Mouse (Mus musculus): ENCODE results near the gene Wapl. TPM values are rescaled to one million over a fixed set of nuclear protein-coding genes. Genes with fewer than 3 reads are reported as not detected.

Gene Wapl
- polyA plus RNA-seq (2015; fragmentation: Nextera tagmentation; extraction: Ambion mirVana), result 24.9 and 30.0 TPM in 2 replicates

DNA sequence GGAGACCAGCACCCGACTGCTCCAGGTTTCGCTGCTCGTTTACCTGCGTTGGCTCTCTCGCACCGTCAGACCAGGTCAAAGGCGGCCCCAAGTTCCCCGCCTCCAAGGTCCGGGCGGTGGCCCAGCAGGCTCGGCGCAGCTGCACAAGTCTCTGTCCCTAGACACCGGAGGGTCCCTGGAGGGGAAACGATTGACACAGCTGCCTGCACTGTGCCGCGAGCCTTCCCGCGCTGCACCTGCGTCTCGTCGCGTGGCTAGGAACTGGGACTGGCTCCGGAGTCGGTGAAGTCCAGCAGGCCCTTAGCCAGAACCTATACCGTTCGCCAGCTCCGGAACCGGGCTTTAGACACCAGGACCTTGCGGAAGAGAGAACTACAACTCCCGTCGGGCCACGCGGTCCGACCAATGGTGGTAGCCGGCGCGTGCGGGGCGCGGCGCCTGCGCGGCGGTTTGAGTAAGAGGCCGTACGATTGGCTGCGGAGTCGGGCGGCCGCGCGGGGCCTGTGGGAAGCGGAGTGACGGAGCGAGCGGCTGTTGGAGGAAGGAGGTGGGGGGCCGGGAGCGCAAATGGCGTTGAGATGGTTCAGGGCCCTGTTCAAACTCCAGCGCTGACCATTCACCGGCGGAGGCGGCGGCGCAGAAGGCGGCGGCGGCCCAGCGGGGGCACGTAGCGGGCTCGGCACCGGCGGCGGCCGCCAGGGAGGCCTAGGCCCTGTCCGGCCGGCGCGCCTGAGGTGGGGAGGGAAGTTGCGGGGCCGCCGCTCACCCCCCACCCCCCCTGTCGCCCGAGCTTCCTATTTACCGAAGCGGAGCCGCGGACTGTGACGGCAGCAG is at the start of gene Wapl:
TSS of gene Wapl (plus strand) at position 534 of the 834 bp plus-strand sequence.
- Histone ChIP-seq H3K9me3 (replicated peaks) (no peaks in the 10 kb centered on the region), H3K4me2 (peak within 1 kb of the TSS; percentile 71), H3K27me3 (no peaks in the 10 kb centered on the region), H3K4me3 (replicated peaks) (peak within 1 kb of the TSS; percentile 97), H3K9ac (peak within 1 kb of the TSS; percentile 99), H3K4me1 (replicated peaks) (peaks cover 54% of the 10 kb centered on the region), H3K27ac (peak within 1 kb of the TSS; percentile 97), H3K36me3 (peaks cover 16% of the 10 kb centered on the region)
- WGBS (ENCODE audit: insufficient replicate concordance), result under 1% methylated on average over 90 of the region's 90 CpGs
- DNase-seq (peak; percentile 95), ATAC-seq (ENCODE audit: low read depth) (peak; percentile 95)

DNA sequence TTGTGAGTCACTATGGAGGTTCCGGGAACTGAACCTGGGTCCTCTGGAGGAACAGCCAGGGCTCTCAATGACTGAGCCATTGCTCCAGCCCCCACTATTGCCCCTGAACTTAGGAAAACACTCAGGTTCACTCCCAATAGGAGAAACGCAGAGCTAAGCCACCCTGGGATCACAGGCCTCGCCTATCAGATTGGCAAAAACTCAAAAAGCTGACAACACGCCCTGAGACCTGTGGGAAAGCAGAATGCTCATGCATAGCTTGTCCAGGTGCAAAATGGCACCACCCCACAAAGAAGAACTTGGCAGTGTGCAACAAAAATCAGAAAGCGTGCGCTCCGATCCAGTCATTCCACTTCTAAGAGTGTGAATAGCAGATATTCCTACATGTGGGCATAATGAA is 46.9 kb upstream of the Wapl start:
- no peak for ATAC-seq (ENCODE audit: low read depth)
- no peak for DNase-seq
- WGBS (ENCODE audit: insufficient replicate concordance), result 70% methylated on average over 7 of the region's 7 CpGs

DNA sequence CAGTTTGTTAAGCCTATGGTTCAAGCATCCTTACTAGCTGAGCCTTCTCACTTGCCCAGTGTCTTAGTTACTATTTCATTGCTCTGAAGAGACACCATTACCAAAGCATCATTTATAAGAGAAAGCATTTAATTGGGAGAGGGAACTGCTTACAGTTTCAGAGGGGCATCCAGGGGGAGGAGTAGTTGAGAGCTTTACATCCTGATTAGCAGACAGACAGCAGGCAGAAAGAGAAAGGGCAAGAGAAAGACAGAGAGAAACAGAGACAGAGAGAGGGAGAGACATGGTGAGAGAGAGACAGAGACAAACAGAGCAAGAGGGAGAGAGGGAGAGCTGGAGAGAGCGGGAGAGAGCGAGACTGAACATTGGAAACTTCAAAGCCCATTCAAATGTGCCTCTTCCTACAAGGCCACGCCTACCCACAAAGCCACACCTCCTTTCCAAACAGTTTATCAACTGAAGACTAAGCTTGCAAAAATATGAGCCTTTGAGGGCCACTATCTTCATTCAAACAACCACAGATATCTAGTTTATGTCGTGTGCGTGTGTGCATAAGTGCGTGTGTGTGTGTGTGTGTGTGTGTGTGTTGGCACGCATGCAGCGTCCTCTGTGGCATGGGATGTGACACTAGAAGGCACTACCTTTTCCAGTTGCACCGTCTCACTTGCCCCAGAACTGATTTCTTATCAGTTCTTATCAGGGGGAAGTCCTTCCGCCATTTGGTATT is 40.8 kb upstream of the Wapl start:
- DNase-seq (no peak), ATAC-seq (ENCODE audit: low read depth) (peak; percentile 78)
- H3K4me1 ChIP-seq (replicated peaks), result peaks cover 30% of the 10 kb centered on the region
- peak overlapping the region; percentile 54 for H3K4me2 ChIP-seq
- peak overlapping the region; percentile 21 for H3K4me3 ChIP-seq (replicated peaks)
- no peaks in the 10 kb centered on the region for H3K36me3 ChIP-seq
- WGBS (ENCODE audit: insufficient replicate concordance), result 21% methylated on average over 10 of the region's 10 CpGs
- no peaks in the 10 kb centered on the region for H3K27me3 ChIP-seq
- peak overlapping the region; percentile 69 for H3K27ac ChIP-seq
- no peaks in the 10 kb centered on the region for H3K9me3 ChIP-seq (replicated peaks)
- H3K9ac ChIP-seq, result peak overlapping the region; percentile 41; the same call in 1 of the 2 replicates

More for the DNA sequence above, 46.9 kb upstream of the Wapl start:
- Histone ChIP-seq H3K9me3 (replicated peaks) (no peaks in the 10 kb centered on the region), H3K9ac (no peak overlapping the region), H3K27ac (no peak overlapping the region; the same call in 1 of the 2 replicates), H3K4me2 (no peak overlapping the region), H3K4me3 (replicated peaks) (no peak overlapping the region), H3K27me3 (no peaks in the 10 kb centered on the region), H3K36me3 (no peaks in the 10 kb centered on the region), H3K4me1 (replicated peaks) (peaks cover 45% of the 10 kb centered on the region)

DNA sequence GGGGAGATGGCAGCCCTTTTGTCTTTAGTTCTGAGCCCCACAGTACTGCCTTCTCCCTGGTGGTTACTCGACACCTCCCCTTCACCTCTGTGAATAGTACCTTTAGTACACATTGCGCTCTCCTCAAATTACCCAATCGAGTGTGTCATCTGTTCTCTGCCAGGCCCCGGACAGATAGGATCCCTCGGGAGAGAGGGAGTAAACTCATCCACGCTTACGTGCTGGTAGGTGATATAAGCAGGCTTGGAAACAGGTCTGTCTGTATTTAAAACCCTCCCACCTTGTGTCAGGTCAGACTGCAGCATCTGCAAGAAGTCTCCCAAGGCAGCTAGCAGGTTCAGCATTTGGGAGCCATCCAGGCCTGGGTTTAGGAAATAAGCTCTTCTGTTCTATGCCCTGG is 38.5 kb upstream of the Wapl start:
- H3K9ac ChIP-seq, result no peak overlapping the region
- no peaks in the 10 kb centered on the region for H3K36me3 ChIP-seq
- peaks cover 30% of the 10 kb centered on the region for H3K4me1 ChIP-seq (replicated peaks)
- 55% methylated on average over 7 of the region's 7 CpGs for WGBS (ENCODE audit: insufficient replicate concordance)
- H3K9me3 ChIP-seq (replicated peaks), result no peaks in the 10 kb centered on the region
- H3K27me3 ChIP-seq, result no peaks in the 10 kb centered on the region
- DNase-seq (no peak), ATAC-seq (ENCODE audit: low read depth) (no peak)
- no peak overlapping the region for H3K4me3 ChIP-seq (replicated peaks)
- no peak overlapping the region for H3K4me2 ChIP-seq
- peak overlapping the region; percentile 30; the same call in 1 of the 2 replicates for H3K27ac ChIP-seq

DNA sequence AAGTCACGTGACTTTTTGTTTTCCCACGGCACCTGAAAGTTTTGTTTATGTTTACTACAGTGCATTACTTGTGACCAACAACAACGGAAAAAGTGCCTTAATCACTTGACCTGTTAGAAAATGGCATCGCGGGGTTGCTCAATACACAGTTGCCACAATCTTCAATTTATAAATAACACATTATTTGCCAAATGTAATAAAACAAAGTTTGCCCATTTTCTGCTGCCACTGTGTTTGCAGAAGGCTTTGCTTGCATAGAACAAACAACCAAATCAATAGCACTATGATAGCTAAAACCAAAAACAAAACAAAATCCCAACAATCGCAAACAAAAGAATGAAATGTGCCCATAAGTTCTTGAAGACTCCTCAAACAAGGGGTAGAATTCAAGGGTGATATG is 38.0 kb upstream of the Wapl start:
- Histone ChIP-seq H3K4me3 (replicated peaks) (no peak overlapping the region), H3K36me3 (no peaks in the 10 kb centered on the region), H3K27me3 (no peaks in the 10 kb centered on the region), H3K4me1 (replicated peaks) (peaks cover 30% of the 10 kb centered on the region), H3K9ac (no peak overlapping the region), H3K4me2 (no peak overlapping the region), H3K9me3 (replicated peaks) (no peaks in the 10 kb centered on the region), H3K27ac (no peak overlapping the region)
- ATAC-seq (ENCODE audit: low read depth) (no peak), DNase-seq (no peak)
- 75% methylated on average over 6 of the region's 6 CpGs for WGBS (ENCODE audit: insufficient replicate concordance)

DNA sequence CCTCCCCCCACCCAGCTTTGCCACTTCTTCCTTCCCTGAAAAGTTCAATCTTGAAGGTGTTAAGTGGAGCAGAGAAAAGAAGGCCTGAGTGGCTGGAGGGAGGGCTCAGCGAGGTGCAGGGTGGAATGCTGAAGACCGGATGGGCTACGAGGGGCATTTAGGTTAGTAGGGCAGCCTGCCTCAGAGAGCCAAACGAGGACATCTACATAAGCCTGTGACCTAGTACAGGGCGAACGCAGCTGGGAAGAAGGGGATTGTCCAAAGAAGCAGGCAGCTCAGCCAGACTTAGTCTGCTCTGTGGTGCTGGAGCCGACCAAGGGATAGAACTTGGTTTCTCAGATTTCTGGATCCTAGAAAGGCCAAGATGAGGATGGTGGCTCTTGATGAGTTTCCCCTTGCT is 29.6 kb upstream of the Wapl start:
- 78% methylated on average over 7 of the region's 7 CpGs for WGBS (ENCODE audit: insufficient replicate concordance)
- H3K4me2 ChIP-seq, result no peak overlapping the region
- H3K27me3 ChIP-seq, result no peaks in the 10 kb centered on the region
- H3K4me3 ChIP-seq (replicated peaks), result no peak overlapping the region
- no peak overlapping the region for H3K9ac ChIP-seq
- DNase-seq (no peak), ATAC-seq (ENCODE audit: low read depth) (no peak)
- no peaks in the 10 kb centered on the region for H3K36me3 ChIP-seq
- H3K27ac ChIP-seq, result no peak overlapping the region
- peaks cover 18% of the 10 kb centered on the region for H3K4me1 ChIP-seq (replicated peaks)
- H3K9me3 ChIP-seq (replicated peaks), result no peaks in the 10 kb centered on the region

DNA sequence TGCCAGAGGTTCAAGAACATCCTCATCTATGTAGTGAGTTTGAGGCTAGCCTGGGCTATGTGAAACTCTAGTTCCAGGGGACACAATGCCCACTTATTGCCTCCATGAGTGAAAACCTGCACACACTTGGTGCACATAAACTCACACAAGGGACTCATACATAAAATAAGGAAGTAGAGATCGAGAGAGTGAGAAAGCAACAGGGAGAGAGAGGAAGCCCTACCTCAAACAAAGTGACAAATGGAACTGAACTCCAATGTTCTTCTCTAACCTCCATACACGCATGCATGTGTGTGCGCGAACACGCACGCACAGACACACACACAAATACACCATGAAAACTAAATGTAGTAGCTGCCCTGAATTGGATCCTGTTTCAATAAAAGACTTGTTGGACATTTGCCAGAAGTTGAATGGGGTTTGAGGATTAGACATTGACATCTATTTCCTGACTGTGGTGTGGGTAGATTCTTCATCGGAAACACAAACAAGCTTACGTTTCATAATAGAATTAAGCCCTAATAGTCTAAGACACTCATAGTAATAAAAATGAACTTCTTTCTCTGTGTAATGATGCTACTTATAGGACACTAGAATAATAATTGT is 25.8 kb upstream of the Wapl start:
- Histone ChIP-seq H3K4me2 (no peak overlapping the region), H3K36me3 (no peaks in the 10 kb centered on the region), H3K27me3 (no peaks in the 10 kb centered on the region), H3K27ac (no peak overlapping the region), H3K4me3 (replicated peaks) (no peak overlapping the region), H3K9me3 (replicated peaks) (no peaks in the 10 kb centered on the region), H3K9ac (no peak overlapping the region), H3K4me1 (replicated peaks) (peaks cover 16% of the 10 kb centered on the region)
- 68% methylated on average over 8 of the region's 8 CpGs for WGBS (ENCODE audit: insufficient replicate concordance)
- DNase-seq (no peak), ATAC-seq (ENCODE audit: low read depth) (no peak)

DNA sequence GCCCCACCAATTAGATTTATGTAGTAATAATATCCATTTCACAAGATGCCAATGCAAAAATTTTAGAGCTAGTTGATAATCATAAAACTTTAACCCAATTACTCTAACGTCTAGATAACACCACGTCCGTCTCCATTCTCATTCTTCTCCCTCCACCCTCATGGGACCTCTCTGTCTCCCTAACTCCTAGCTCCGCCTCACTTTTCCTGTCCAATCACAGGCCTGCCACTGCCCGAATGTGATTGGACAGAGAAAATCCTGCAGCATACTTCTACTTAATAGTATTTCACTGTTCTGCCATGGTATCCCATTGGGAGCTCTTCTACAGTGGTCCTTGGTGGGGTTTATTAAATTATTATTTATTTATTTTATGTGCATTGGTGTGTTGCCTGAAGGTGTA is 16.6 kb upstream of the Wapl start:
- Histone ChIP-seq H3K4me1 (replicated peaks) (peaks cover 46% of the 10 kb centered on the region), H3K9ac (no peak overlapping the region), H3K36me3 (no peaks in the 10 kb centered on the region), H3K27ac (no peak overlapping the region), H3K9me3 (replicated peaks) (no peaks in the 10 kb centered on the region), H3K27me3 (no peaks in the 10 kb centered on the region), H3K4me2 (no peak overlapping the region), H3K4me3 (replicated peaks) (no peak overlapping the region)
- ATAC-seq (ENCODE audit: low read depth), result no peak
- DNase-seq, result no peak
- WGBS (ENCODE audit: insufficient replicate concordance), result 84% methylated on average over 5 of the region's 5 CpGs

DNA sequence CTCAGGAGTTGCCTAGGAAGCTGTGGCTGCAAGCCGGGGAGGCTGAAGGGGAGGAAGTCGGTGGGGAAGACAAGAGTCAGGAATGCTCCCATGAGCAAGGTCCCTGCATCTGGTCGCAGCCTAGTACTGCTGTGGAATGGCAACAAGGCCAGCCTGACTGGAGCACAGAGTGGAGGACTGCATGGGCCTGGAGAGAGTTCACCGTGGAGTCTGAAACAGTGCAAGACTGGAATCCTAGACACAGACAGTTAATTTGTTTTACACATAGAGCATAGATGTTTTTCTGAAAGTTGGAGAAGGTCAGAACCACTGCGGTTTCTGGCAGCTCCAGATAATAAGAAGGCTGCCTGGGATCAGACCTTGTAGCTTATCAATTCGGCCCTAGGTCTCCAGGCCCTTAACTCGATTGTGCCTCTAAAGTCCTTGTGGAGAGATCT is 13.4 kb upstream of the Wapl start:
- 11% methylated on average over 7 of the region's 7 CpGs for WGBS (ENCODE audit: insufficient replicate concordance)
- Histone ChIP-seq H3K27ac (peak overlapping the region; percentile 100), H3K4me1 (replicated peaks) (peaks cover 62% of the 10 kb centered on the region), H3K36me3 (no peaks in the 10 kb centered on the region), H3K9ac (peak overlapping the region; percentile 86), H3K4me2 (peak overlapping the region; percentile 95), H3K9me3 (replicated peaks) (no peaks in the 10 kb centered on the region), H3K4me3 (replicated peaks) (peak overlapping the region; percentile 66), H3K27me3 (no peaks in the 10 kb centered on the region)
- ATAC-seq (ENCODE audit: low read depth) (peak; percentile 84), DNase-seq (peak; percentile 71)

DNA sequence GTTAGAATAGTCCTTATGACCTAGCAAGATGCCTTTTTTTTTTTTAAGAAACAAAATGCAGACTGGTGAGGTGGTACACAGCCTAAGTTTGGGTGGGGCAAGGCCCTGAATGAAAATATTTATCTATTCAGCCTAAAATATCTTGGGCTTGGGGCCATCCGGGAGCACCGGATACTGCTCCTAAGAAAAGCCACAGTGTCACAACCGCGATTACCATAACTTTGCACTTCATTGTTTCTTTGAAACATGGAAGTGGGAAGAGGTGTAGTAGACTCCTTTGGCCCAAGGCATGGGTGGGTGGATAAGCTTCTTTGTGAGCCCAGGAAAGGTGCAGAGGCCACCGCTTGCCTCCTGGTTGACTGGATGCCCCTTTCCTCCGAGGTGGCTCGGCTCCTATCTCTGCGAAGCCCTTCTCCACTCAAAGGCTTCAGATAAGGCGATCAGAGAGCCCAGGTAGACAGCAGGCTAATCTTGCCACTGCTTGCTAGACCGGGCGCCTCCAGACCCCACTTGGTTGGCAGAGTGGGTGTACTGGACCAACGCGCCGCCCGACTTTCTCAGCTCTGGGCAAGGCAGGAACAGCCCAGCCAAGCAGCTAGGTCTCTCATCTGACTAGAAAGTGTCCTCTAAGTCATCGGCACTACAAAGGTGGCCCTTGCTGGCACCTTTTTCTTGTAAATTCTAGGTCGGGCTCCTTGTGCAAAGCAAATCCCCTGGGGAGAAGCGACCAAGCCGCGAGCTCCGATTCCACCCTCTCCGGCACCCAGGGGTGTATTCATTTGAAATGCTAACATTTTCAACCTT is 12.7 kb upstream of the Wapl start:
- Histone ChIP-seq H3K27ac (peak overlapping the region; percentile 100), H3K9ac (peak overlapping the region; percentile 86), H3K9me3 (replicated peaks) (no peaks in the 10 kb centered on the region), H3K36me3 (no peaks in the 10 kb centered on the region), H3K4me3 (replicated peaks) (peak overlapping the region; percentile 66), H3K4me2 (peak overlapping the region; percentile 95), H3K4me1 (replicated peaks) (peaks cover 57% of the 10 kb centered on the region), H3K27me3 (no peaks in the 10 kb centered on the region)
- WGBS (ENCODE audit: insufficient replicate concordance), result 3% methylated on average over 22 of the region's 22 CpGs
- DNase-seq (peak; percentile 37), ATAC-seq (ENCODE audit: low read depth) (peak; percentile 70)
